Mouse (Mus musculus) E14TG2a.4 (cell line): ENCODE data around the gene Ina.

ENCODE experiments used
- CTCF ChIP-seq: conservative IDR thresholded peaks from 2 replicates; pipeline ENCODE4 v1.5.1; 2014; ENCODE audit warnings: low read length
- NANOG ChIP-seq: IDR thresholded peaks from 2 replicates; pipeline ENCODE4 v1.6.1; 2014; ENCODE audit warnings: borderline replicate concordance, low read length, mixed read lengths
- POU5F1 ChIP-seq: IDR thresholded peaks from 2 replicates; pipeline ENCODE4 v1.6.1; 2014; ENCODE audit warnings: low read length, borderline replicate concordance

DNA sequence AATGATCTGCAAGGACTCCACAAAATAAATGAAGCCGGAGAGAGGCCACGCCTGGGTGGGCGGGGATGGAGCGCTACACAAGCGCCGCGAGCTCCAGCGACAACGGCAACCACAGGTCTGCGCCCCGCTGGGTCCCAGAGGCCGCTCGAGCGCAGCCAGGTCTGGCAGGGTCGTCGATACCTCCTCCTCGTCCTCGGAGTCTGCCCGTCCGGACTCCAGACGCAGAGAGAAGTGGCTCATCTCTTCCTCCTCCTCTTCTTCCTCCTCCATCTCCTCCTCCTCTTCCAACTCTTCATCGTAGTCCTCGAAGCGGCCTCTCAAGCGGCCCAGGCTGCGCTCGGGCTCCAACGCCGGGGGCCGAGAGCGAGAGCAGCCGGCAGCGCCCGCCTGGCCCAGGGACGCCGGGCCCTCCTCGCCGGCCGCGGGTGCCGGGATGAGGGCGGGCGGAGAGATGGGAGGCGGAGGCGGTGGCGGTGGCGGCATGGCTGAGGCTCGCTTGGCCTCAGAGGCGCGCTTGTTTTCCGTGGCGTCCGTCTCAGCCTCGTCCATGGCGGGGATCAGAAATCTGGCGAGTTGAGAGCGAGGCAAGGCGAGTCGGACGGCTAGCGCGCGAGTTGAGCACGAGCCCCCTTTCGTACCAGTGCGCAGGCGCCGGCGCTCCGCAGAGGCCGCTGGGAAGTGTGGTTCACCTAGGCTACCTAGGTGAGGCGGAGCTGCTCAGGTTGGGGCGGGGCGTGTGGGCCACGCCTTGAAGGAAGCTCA is 36.0 kb downstream of the Ina start, which contains the start of gene Pcgf6:
- TF ChIP-seq CTCF = no peak
- no peak for TF ChIP-seq POU5F1
- no peak for TF ChIP-seq NANOG
